Mouse (Mus musculus) liver, embryonic 14.5 days (tissue): ENCODE measurements around the gene Abhd16a. TPM values are rescaled to one million over a fixed set of nuclear protein-coding genes. Genes with fewer than 3 reads are reported as not detected.

Source experiments
- ATAC-seq: fragments of 200-750 bp; cut with Nextera tagmentation; 2 replicates; pipeline ENCODE4 v1.8.0; 2017; ENCODE audit warnings: moderate number of reproducible peaks, mild to moderate bottlenecking, moderate library complexity; ENCODE audit not compliant: insufficient read depth
- DNase-seq, 3 experiments: peaks; one replicate each; pipeline ENCODE4 v3.0.0-alpha.2; 2012 to 2013; ENCODE audit warnings: low read depth in 3 of 3, low spot score in 3 of 3
- H3K27ac ChIP-seq: fragments of 300-500 bp; sonication (generic); 2 replicates; pipeline ENCODE4 v1.5.1; 2014; ENCODE audit warnings: moderate library complexity, mild to moderate bottlenecking, control low read depth, inconsistent platforms
- H3K27me3 ChIP-seq: fragments of 300-500 bp; sonication (generic); 2 replicates; pipeline ENCODE4 v1.6.1; 2014; ENCODE audit warnings: mild to moderate bottlenecking, low read length, moderate library complexity; ENCODE audit not compliant: control insufficient read depth, insufficient read depth
- H3K36me3 ChIP-seq: fragments of 300-500 bp; sonication (generic); replicated peaks from 2 replicates; pipeline ENCODE4 v1.6.1; 2014; ENCODE audit warnings: low read depth; ENCODE audit not compliant: control insufficient read depth, insufficient read depth
- H3K4me1 ChIP-seq, 2 experiments: fragments of 200-500 bp in 1 of 2; fragments of 300-500 bp in 1 of 2; sonication (generic) in 1 of 2; replicated peaks; 2 replicates each; pipeline ENCODE4 v1.6.1; 2012 to 2014; ENCODE audit warnings: antibody characterized with exemption in 1 of 2, inconsistent platforms in 1 of 2, low read length in 1 of 2; ENCODE audit not compliant: control insufficient read depth in 2 of 2, insufficient read depth in 2 of 2
- H3K4me2 ChIP-seq: fragments of 300-500 bp; sonication (generic); 2 replicates; pipeline ENCODE4 v1.6.1; 2014; ENCODE audit warnings: low read depth, mild to moderate bottlenecking, control low read depth, moderate library complexity
- H3K4me3 ChIP-seq, 2 experiments: fragments of 200-500 bp in 1 of 2; fragments of 300-500 bp in 1 of 2; sonication (generic) in 1 of 2; 2 replicates each; pipeline ENCODE4 v1.5.1; 2012 to 2014; ENCODE audit warnings: low read depth in 2 of 2, low read length in 2 of 2, mild to moderate bottlenecking in 2 of 2, control low read depth in 1 of 2, inconsistent platforms in 1 of 2, moderate library complexity in 1 of 2; ENCODE audit not compliant: insufficient read depth in 1 of 2
- H3K9ac ChIP-seq: fragments of 300-500 bp; sonication (generic); replicated peaks from 2 replicates; pipeline ENCODE4 v1.6.1; 2014; ENCODE audit warnings: mild to moderate bottlenecking, control low read depth, moderate library complexity
- H3K9me3 ChIP-seq: fragments of 300-500 bp; sonication (generic); 2 replicates; pipeline ENCODE4 v1.6.1; 2016; ENCODE audit warnings: low read length, mixed read lengths; ENCODE audit not compliant: control insufficient read depth
- CTCF ChIP-seq: IDR thresholded peaks from 2 replicates; pipeline ENCODE4 v1.5.1; 2016; ENCODE audit warnings: antibody characterized with exemption, low read depth, control low read depth
- EP300 ChIP-seq: IDR thresholded peaks from 2 replicates; pipeline ENCODE4 v1.6.1; 2016; ENCODE audit warnings: antibody characterized with exemption, low read depth
- WGBS: fragments of 180-500 bp; shearing (Covaris S2); extraction: QIAGEN DNeasy Blood & Tissue Kit; methylation state at CpG from one replicate; pipeline ENCODE4 v1.1.7; 2014; ENCODE audit not compliant: insufficient replicate concordance; 5-methylcytosine and 5-hydroxymethylcytosine counted together
- polyA plus RNA-seq, 2 experiments: library from polyadenylated mRNA; depleted of rRNA in 1 of 2; stranded (reverse) in 1 of 2; unstranded in 1 of 2; fragments of >200 nt; fragmentation: Nextera tagmentation in 1 of 2; extraction: Ambion mirVana in 1 of 2; gene quantifications; 2 replicates each; pipeline versions ENCODE4 v1.2.1 to v1.2.3; 2012 to 2014

Abhd16a gene
- polyA plus RNA-seq, 2 experiments: 30.0 to 42.3 TPM

- ATAC-seq: no peak
- H3K27me3 ChIP-seq: peaks cover 14% of the 10 kb centered on the region
- no peak for TF ChIP-seq CTCF
- TF ChIP-seq EP300: no peak
Observed at GRCm38 (mm10) chr17:35071454-35071853, 17.6 kb upstream of the Abhd16a start.

GRCm38 (mm10) chr17:35074097-35074496, 15.0 kb upstream of the Abhd16a start:
- no peak for DNase-seq
- no peak overlapping the region for H3K9ac ChIP-seq

More at GRCm38 (mm10) chr17:35071454-35071853, 17.6 kb upstream of the Abhd16a start:
- WGBS: 76% methylated on average over 9 of the region's 9 CpGs
- Histone ChIP-seq H3K36me3 (no peaks in the 10 kb centered on the region), H3K4me2 (no peak overlapping the region), H3K4me3 (no peak overlapping the region), H3K4me1 (0 out of 4 replicates have a peak, but pooled peaks cover 0 to 2% of the 10 kb centered on the region in 2 experiments), H3K27ac (no peak overlapping the region), H3K9me3 (no peaks in the 10 kb centered on the region), H3K9ac (no peak overlapping the region)
- DNase-seq: no peak

GRCm38 (mm10) chr17:35076507-35077176, 12.4 kb upstream of the Abhd16a start, which contains the start of gene Ly6g6e:
Gene Ly6g6e (plus strand): TSS chr17:35076902.
- Histone ChIP-seq H3K36me3 (no peaks in the 10 kb centered on the region), H3K27me3 (no peaks in the 10 kb centered on the region), H3K27ac (no peak within 1 kb of the TSS), H3K4me3 (no peak within 1 kb of the TSS), H3K4me1 (peaks cover 12 to 24% of the 10 kb centered on the region in 2 experiments), H3K4me2 (no peak within 1 kb of the TSS), H3K9ac (no peak within 1 kb of the TSS), H3K9me3 (no peaks in the 10 kb centered on the region)
- TF ChIP-seq EP300: no peak
- TF ChIP-seq CTCF: no peak
- 46% methylated on average over 10 of the region's 10 CpGs for WGBS
- ATAC-seq (no peak), DNase-seq (no peak)

More at GRCm38 (mm10) chr17:35074097-35074496, 15.0 kb upstream of the Abhd16a start:
- Histone ChIP-seq H3K4me3 (no peak overlapping the region), H3K27ac (no peak overlapping the region), H3K36me3 (no peaks in the 10 kb centered on the region), H3K9me3 (no peaks in the 10 kb centered on the region), H3K4me2 (no peak overlapping the region), H3K27me3 (no peaks in the 10 kb centered on the region), H3K4me1 (peaks cover 0 to 3% of the 10 kb centered on the region in 2 experiments; a peak in 3 of 4 replicates)
- WGBS: 12% methylated on average over 17 of the region's 17 CpGs
- TF ChIP-seq CTCF: no peak
- no peak for TF ChIP-seq EP300
- ATAC-seq: no peak

GRCm38 (mm10) chr17:35077285-35077684, 11.8 kb upstream of the Abhd16a start:
- Histone ChIP-seq H3K9me3 (no peaks in the 10 kb centered on the region), H3K27ac (no peak overlapping the region), H3K4me2 (no peak overlapping the region), H3K4me1 (peaks cover 12 to 24% of the 10 kb centered on the region in 2 experiments), H3K36me3 (no peaks in the 10 kb centered on the region), H3K9ac (no peak overlapping the region), H3K4me3 (no peak overlapping the region), H3K27me3 (no peaks in the 10 kb centered on the region)
- no peak for ATAC-seq
- WGBS: 28% methylated on average over 2 of the region's 2 CpGs
- DNase-seq: no peak
- TF ChIP-seq EP300 (no peak), CTCF (no peak)

GRCm38 (mm10) chr17:35077786-35078233, 11.3 kb upstream of the Abhd16a start, which contains the start of gene Ly6g6d:
Gene Ly6g6d (minus strand): TSS chr17:35078065.
- WGBS: 17% methylated on average over 14 of the region's 14 CpGs
- ATAC-seq: no peak
- peaks cover 12 to 24% of the 10 kb centered on the region in 2 experiments for H3K4me1 ChIP-seq
- H3K36me3 ChIP-seq: no peaks in the 10 kb centered on the region
- DNase-seq: no peak
- H3K9me3 ChIP-seq: no peaks in the 10 kb centered on the region
- H3K27me3 ChIP-seq: no peaks in the 10 kb centered on the region
- H3K9ac ChIP-seq: no peak within 1 kb of the TSS
- TF ChIP-seq EP300 (no peak), CTCF (peak; percentile 55)
- no peak within 1 kb of the TSS for H3K4me3 ChIP-seq
- H3K27ac ChIP-seq: no peak within 1 kb of the TSS
- no peak within 1 kb of the TSS for H3K4me2 ChIP-seq
